Mouse (Mus musculus): ENCODE data around the gene Map1lc3a.

DNA sequence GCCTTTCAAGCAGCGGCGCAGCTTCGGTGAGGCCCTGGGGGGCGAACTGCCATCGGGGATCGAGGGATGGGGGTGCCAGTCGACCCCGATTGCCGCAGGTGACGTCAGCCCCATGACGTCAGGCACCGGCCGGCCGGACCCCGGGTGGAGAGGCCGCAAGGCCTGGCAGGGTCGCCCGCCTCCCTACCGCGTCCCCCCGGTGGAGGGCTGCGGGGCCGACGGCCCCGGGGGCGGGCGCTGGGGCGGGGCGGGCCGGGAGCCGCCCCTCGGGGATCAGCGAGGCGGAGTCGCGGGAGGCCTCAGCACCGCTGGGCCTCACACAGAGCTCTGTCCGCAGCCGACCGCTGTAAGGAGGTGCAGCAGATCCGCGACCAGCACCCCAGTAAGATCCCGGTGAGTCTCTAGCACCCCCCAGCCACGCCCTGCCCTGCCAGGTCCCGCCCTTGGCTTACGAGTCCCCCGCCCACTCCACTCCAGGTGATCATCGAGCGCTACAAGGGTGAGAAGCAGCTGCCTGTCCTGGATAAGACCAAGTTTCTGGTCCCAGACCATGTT, 601 bp downstream of the Map1lc3a start:
- TF ChIP-seq CTCF (IDR thresholded peaks at IDR 0.05; ENCODE audit: borderline replicate concordance, insufficient read depth, low read depth, low read length), result no peak
- peak; percentile 34; the same call in 1 of the 2 replicates for TF ChIP-seq POLR2A (IDR thresholded peaks at IDR 0.05; ENCODE audit: borderline replicate concordance, insufficient read depth, low read length)

All from cerebellum, adult 2 months (tissue).